Mouse (Mus musculus): ENCODE data around the gene Prex1.
A peak's percentile ranks its signal among the peaks of the same experiment; 100 is the strongest.

Prex1 gene

DNA sequence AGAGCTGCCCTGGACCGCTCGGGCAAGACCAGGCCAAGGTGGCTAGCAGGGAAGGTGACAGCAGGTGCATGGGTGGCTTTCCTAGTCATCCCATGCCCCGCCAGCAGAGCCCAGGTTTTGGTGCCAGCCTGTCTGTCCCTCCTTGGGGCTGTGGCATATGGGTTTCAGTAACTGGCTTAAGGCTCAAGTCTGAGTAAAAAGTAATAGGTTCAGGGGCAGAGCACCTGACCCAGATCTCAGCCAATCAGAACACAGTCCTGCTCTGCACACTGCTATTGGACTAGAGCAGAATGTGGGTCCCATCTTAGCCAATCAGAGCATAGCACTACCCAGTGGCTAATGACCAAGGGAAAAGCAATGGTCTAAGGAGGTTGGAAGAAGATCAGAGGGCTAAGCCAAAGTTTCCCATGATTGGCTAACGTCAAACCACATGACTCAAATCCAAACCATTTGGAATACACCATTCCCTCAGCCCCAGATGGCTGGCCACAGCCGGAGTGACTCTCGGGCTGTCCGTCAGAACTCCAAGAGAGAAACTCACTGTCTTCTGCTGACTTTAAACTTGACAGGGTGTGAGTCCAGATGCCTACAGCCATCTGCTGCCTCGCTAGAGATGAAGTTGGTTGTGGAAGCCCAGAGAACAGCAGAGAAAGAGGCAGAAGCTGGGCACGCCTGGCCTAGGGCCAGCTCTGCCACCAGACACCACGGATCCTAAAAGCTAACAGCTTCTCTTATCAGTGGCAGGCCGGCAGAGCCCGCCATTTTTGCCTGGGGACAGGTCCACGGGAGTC is 80.9 kb downstream of the Prex1 start:
- DNase-seq: no peak

DNA sequence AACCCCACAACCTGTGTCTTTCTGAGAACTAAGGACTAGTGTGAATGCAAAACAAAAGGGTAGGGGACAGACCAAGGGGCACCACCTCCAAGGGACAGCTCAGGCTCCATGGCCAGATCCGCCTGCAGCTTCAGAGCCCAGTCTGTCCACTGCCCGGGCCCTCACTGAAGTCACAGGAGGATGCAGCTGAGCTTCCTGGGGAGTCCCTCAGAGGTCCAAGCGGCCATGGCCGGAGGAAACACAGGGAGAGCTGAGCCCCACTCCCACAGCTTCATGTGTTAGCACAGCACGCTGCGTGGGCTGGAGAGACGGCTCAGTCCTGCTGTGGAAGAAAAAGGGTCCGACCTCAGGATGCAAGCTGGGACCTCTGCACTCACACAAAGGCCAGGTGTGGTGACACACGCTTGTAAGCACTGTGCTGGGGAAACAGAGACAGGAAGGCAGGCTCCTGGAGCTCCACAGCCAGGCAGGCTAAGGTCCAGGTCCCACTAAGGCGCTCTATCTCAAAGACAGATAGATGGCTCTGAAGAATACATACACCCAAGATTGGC is 81.9 kb downstream of the Prex1 start:
- DNase-seq: no peak

GRCm38 (mm10) chr2:166631189-166631588 is 82.4 kb downstream of the Prex1 start:
- no peak for DNase-seq

GRCm38 (mm10) chr2:166629941-166630674 is 83.5 kb downstream of the Prex1 start:
- peak in 1 of 2 experiments; percentile 32 for DNase-seq

DNA sequence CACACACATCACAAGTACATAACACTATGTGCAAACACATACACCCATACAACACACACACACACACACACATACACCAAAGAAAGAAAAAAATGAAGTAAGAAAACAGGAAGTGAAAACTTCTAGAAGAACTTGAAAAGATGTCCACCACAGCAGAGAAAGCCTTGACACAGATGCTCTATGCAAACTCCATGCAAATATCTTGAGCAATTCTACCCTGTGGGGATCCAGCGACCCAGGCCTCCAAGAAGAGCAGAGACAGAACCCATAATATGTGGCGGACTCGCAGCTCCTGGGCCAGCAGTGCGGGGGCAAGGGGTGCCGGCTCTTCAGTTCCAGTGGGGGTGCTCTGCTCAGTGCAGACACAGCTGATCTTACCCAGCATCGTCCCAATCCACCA is 86.1 kb downstream of the Prex1 start:
- no peak for DNase-seq

- DNase-seq: no peak
Observed at GRCm38 (mm10) chr2:166625219-166625618, 88.4 kb downstream of the Prex1 start.

GRCm38 (mm10) chr2:166623081-166623567 is 90.5 kb downstream of the Prex1 start:
- peak; percentile 41 to 73 for DNase-seq

GRCm38 (mm10) chr2:166622590-166622989 is 91.0 kb downstream of the Prex1 start:
- DNase-seq: no peak

DNA sequence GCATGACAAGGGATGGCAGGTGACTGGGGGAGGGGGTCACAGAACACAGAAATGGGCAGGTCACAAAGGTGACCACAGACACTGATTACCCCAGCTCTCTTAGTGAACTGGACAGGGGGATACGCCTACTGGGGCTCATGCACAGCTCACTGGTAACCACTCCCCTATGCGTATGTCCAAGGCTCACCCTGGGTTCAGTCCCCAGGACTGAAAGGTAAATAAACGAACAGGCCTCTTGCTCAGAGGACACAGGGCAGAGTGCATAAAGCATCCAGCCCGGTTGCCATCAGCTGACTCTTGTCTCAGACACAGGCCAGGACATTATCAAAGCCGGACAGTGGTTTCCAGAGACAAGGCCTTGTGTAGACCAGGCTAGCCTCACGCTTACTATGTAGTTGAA is 91.6 kb downstream of the Prex1 start:
- no peak for DNase-seq

GRCm38 (mm10) chr2:166620529-166621466 is 92.8 kb downstream of the Prex1 start:
- no peak for DNase-seq

DNA sequence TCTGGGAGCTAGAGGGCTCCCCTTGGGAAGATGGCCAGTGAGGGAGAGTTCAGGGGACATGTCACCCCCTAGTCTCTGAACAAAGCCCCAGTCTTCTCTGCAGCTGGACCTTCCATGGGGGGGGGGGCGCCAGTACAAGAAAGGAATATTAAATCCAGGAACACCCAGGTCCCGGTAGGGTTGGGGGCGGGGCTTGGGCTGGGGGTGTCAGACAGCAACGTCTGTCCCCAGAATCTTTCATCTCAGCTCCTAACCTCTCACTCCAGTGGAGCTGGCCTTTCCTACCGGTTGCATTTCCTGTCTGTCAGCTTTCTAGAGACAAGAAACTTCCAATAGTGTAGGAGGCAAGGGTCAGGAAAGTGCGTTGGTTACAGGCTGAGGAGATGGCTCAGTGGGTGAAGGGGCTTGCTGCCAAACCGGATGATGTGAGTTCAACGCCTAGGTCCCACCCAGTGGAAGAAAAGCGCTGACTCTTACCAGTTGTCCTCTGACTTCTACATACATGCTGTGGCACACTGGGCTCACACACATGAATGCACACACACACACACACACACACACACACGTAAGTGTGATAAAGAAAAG is 93.6 kb downstream of the Prex1 start:
- DNase-seq: peak; percentile 31 to 40

DNA sequence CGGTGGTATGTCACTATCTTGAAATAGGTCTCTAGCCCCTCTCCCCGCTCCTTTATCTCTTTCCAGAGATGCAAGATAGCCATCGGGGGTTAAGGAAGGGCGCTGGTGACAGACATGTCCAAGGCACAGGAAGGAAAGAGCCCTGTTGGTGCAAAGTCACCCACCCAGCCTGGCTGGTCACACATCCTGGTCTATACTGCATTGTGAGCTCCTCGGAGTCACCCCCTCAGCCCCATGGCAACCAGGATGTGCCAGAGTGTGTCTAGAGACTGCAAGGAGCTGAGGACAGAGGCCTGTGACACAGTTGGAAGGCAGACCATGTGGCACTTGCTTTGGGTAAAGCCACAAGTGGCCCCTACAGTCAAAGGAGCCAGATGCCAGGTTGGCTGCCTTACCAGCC is 94.4 kb downstream of the Prex1 start:
- no peak for DNase-seq

DNA sequence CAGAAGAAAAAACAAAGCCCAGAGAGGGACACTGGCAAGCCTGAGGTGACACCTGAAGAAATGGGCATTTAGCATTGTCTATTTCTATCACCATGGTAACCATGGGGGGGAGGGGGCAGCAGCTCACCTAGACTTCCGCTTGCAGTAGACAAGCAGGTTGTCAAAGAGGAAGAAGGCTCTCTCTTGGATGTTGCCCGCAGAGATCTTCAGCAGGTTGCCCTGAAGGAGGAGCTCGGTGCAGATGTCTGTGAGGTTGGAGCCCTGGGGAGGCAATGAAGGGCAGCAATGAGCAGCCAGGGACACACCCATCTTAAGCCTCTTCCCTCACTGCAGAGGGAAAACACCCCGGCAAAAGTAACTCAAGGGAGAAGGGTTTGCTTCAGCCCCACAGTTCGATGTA is 95.9 kb downstream of the Prex1 start:
- no peak for DNase-seq

DNA sequence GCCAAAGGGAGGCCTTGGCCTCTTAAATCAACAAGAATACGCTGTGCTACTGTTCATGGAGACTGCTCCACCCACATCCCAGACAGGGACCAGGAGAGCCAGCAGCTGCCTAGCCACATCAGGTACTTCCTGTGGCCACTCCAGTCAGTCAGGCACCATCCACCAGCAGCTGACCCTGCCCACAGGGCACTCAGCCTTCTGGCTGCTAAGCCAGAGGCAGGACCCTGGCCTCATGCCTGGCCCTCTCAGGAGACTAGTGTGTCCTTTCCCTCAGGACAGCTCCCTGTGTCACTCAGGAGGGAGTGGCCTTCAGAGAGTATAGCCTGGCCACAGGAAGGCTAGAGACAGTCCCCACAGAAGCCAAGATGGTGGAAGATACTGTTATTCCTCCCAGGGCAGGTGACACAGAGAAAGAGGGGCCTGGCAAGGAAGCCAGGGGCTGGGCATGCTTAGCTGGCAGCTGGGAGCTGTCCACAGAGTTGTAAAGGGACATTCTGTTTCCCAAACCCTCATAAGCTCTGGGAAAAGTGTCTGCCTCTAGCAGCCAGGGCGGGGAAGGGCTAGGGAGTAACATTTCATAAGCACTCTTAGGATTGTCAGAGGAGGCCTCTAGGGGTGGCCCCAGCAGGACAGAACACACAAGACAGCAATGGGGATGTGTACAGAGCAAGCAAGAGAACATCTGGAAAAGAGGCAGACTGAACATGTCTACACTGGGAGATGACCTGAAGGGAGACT is 98.1 kb downstream of the Prex1 start:
- DNase-seq: no peak

DNA sequence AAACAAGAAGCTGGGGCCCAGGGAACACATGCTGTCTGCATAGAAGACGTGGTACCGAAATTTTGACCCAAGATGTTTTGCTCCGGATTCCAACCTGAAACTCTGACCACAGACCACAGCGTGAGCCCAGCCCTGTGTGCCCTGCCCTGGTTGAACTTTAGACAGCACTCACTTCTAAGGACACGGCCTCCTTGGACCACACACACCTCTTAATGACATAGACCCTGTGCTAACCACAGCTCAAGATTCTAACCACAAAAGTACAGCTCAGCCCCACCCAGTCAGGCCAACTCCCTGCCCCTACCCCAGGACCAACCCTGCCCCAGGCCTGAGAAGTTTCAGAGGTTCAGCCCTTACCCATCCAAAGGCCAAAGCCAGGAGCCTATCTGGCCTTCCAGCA is 103.4 kb downstream of the Prex1 start:
- no peak for DNase-seq

DNA sequence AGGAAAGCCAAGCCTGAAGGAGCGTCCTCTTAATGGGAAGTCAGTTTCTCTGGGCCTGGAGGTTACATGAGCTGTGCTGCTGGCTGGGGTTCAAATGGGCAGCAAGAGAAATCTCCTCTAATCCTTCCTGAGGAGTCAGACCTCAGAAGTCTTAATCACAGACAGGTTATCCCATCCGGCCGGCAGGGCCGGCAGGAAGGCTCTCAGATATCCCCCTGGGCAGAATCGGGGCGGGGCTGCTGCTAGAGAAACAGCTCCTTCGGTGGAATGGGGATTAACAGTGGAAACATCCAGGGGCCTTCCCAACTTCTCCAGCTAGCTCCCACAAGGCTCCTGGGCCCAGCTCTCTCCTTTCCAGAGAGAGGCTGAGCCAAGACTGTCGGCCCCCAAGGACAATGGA is 105.1 kb downstream of the Prex1 start:
- peak in 1 of 2 experiments; percentile 39 for DNase-seq

GRCm38 (mm10) chr2:166606481-166607245 is 107.0 kb downstream of the Prex1 start:
- DNase-seq: no peak

- no peak for DNase-seq
Observed at GRCm38 (mm10) chr2:166606053-166606452, 107.6 kb downstream of the Prex1 start.

- DNase-seq: no peak
Observed at GRCm38 (mm10) chr2:166605164-166605831, 108.3 kb downstream of the Prex1 start.

- DNase-seq: no peak
Observed at GRCm38 (mm10) chr2:166602948-166603347, 110.7 kb downstream of the Prex1 start.
